Mouse (Mus musculus) mesoderm, embryonic 11.5 days (tissue): ENCODE data around the gene Pgghg.

ENCODE experiments used
- DNase-seq: peaks from one replicate; pipeline ENCODE4 v3.0.0-alpha.2; 2012; ENCODE audit warnings: low read depth, low spot score

Pgghg gene

GRCm38 (mm10) chr7:140941222-140942051 lies at the start of gene Pgghg:
Pgghg (plus strand) TSS chr7:140941391.
- peak; percentile 91 for DNase-seq

GRCm38 (mm10) chr7:140894031-140894430 lies 47.2 kb upstream of the Pgghg start:
- DNase-seq: no peak

GRCm38 (mm10) chr7:140894611-140895010 lies 46.6 kb upstream of the Pgghg start:
- DNase-seq: no peak

GRCm38 (mm10) chr7:140897863-140898262 lies 43.3 kb upstream of the Pgghg start:
- no peak for DNase-seq

- no peak for DNase-seq
These were observed 42.1 kb upstream of the Pgghg start for GRCm38 (mm10) chr7:140899121-140899520.

GRCm38 (mm10) chr7:140900220-140900619 lies 41.0 kb upstream of the Pgghg start, which contains the start of gene Cox8b:
Cox8b (minus strand) TSS chr7:140900446.
- no peak for DNase-seq

- no peak for DNase-seq
These were observed 38.9 kb upstream of the Pgghg start for GRCm38 (mm10) chr7:140902036-140902875.

- DNase-seq: peak; percentile 85
These were observed 38.0 kb upstream of the Pgghg start for GRCm38 (mm10) chr7:140903212-140903611.

GRCm38 (mm10) chr7:140905642-140906081 lies 35.5 kb upstream of the Pgghg start:
- DNase-seq: no peak

- DNase-seq: no peak
These were observed 34.1 kb upstream of the Pgghg start for GRCm38 (mm10) chr7:140907131-140907530.

GRCm38 (mm10) chr7:140907697-140908096 lies 33.5 kb upstream of the Pgghg start:
- DNase-seq: no peak

GRCm38 (mm10) chr7:140908181-140908580 lies 33.0 kb upstream of the Pgghg start:
- no peak for DNase-seq

- DNase-seq: peak; percentile 90
These were observed 32.5 kb upstream of the Pgghg start for GRCm38 (mm10) chr7:140908634-140909107.

- no peak for DNase-seq
These were observed 28.9 kb upstream of the Pgghg start for GRCm38 (mm10) chr7:140912293-140912692.

- DNase-seq: no peak
These were observed 28.2 kb upstream of the Pgghg start for GRCm38 (mm10) chr7:140912846-140913482.

- no peak for DNase-seq
These were observed 27.0 kb upstream of the Pgghg start for GRCm38 (mm10) chr7:140914031-140914690.

GRCm38 (mm10) chr7:140919911-140920310 lies 21.3 kb upstream of the Pgghg start:
- DNase-seq: no peak

- no peak for DNase-seq
These were observed 20.7 kb upstream of the Pgghg start, which contains the start of gene Nlrp6 for GRCm38 (mm10) chr7:140920418-140921029. Nlrp6 (plus strand) TSS chr7:140920902.

- DNase-seq: no peak
These were observed 19.8 kb upstream of the Pgghg start for GRCm38 (mm10) chr7:140921225-140921975.
